Mouse (Mus musculus) lung, postnatal 0 days (tissue): Measurements from ENCODE around the gene Sun2.

ENCODE experiments used
- CTCF ChIP-seq: IDR thresholded peaks from 2 replicates; pipeline ENCODE4 v1.5.1; 2016; ENCODE audit warnings: antibody characterized with exemption, mild to moderate bottlenecking
- EP300 ChIP-seq: IDR thresholded peaks from 2 replicates; pipeline ENCODE4 v1.6.1; 2016; ENCODE audit warnings: antibody characterized with exemption, mild to moderate bottlenecking, control low read depth

DNA sequence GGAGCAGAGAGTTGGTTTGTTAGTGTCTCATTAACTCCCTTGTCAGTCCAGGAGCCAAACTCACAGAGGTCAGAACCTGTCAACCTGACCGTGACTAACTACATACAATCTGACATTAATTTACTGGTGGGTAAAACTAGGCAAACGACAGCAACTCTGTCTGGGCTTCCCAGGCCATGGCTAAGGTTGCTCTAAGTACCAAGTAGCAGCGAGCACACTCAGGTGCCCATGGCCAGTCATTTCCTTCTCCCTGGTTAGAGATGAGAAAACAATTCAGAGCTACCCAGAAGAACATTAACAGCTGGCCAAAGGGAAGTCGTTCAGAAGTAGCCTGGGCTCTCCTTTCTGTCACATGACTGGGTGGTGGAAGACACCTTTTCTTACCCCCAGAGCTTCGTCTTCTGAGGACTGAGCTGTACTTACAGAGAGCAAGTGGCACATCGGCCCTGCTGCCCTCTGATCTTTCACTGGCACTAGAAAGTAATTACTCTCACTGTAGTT lies 57.1 kb downstream of the Sun2 start:
- TF ChIP-seq CTCF (no peak), EP300 (no peak)
